Mouse (Mus musculus): ENCODE measurements at regions not wholly inside any gene's neighbourhood (a gene's known extent, or its start where the extent isn't known, plus 50 kb on each side); places are given as distances from the start of the nearest gene placed in this dataset.

GRCm38 (mm10) chr11:28782486-28782885 lies 70.5 kb upstream of the Efemp1 start:
- no peak for DNase-seq (ENCODE audit: low read depth, low spot score)

- DNase-seq (ENCODE audit: low read depth, low spot score): no peak
These were observed 82.2 kb upstream of the Efemp1 start for GRCm38 (mm10) chr11:28770831-28771230.

GRCm38 (mm10) chr11:28760751-28761150 lies 92.3 kb upstream of the Efemp1 start:
- DNase-seq (ENCODE audit: low read depth, low spot score): no peak

- DNase-seq (ENCODE audit: low read depth, low spot score): peak; percentile 20
These were observed 117.9 kb upstream of the Efemp1 start for GRCm38 (mm10) chr11:28734941-28735597.

- DNase-seq (ENCODE audit: low read depth, low spot score): no peak
These were observed 118.4 kb upstream of the Efemp1 start for GRCm38 (mm10) chr11:28734581-28734931.

GRCm38 (mm10) chr11:28733877-28734580 lies 119.0 kb upstream of the Efemp1 start:
- DNase-seq (ENCODE audit: low read depth, low spot score): no peak

GRCm38 (mm10) chr11:28730140-28730539 lies 122.9 kb upstream of the Efemp1 start:
- DNase-seq (ENCODE audit: low read depth, low spot score): no peak

GRCm38 (mm10) chr11:28709511-28709910 lies 125.4 kb upstream of the Ccdc85a start:
- DNase-seq (ENCODE audit: low read depth, low spot score): no peak

GRCm38 (mm10) chr11:28708431-28708830 lies 124.3 kb upstream of the Ccdc85a start:
- DNase-seq (ENCODE audit: low read depth, low spot score): no peak

GRCm38 (mm10) chr11:28702384-28702783 lies 118.3 kb upstream of the Ccdc85a start:
- DNase-seq (ENCODE audit: low read depth, low spot score): no peak

GRCm38 (mm10) chr11:28701379-28701778 lies 117.3 kb upstream of the Ccdc85a start:
- DNase-seq (ENCODE audit: low read depth, low spot score): no peak

GRCm38 (mm10) chr11:28699766-28700165 lies 115.6 kb upstream of the Ccdc85a start:
- DNase-seq (ENCODE audit: low read depth, low spot score): no peak

GRCm38 (mm10) chr11:28697644-28698480 lies 113.7 kb upstream of the Ccdc85a start:
- DNase-seq (ENCODE audit: low read depth, low spot score): no peak

- DNase-seq (ENCODE audit: low read depth, low spot score): no peak
These were observed 110.9 kb upstream of the Ccdc85a start for GRCm38 (mm10) chr11:28695031-28695430.

- no peak for DNase-seq (ENCODE audit: low read depth, low spot score)
These were observed 109.2 kb upstream of the Ccdc85a start for GRCm38 (mm10) chr11:28693303-28693702.

GRCm38 (mm10) chr11:28692263-28693194 lies 108.4 kb upstream of the Ccdc85a start:
- DNase-seq (ENCODE audit: low read depth, low spot score): no peak

- no peak for DNase-seq (ENCODE audit: low read depth, low spot score)
These were observed 104.3 kb upstream of the Ccdc85a start for GRCm38 (mm10) chr11:28688436-28688835.

GRCm38 (mm10) chr11:28685407-28685806 lies 101.3 kb upstream of the Ccdc85a start:
- DNase-seq (ENCODE audit: low read depth, low spot score): no peak

GRCm38 (mm10) chr11:28681311-28681710 lies 97.2 kb upstream of the Ccdc85a start:
- no peak for DNase-seq (ENCODE audit: low read depth, low spot score)

- no peak for DNase-seq (ENCODE audit: low read depth, low spot score)
These were observed 86.6 kb upstream of the Ccdc85a start for GRCm38 (mm10) chr11:28670765-28671164.

GRCm38 (mm10) chr11:28669359-28669758 lies 85.2 kb upstream of the Ccdc85a start:
- no peak for DNase-seq (ENCODE audit: low read depth, low spot score)

Data from brain, embryonic 18.5 days (tissue).